Mouse (Mus musculus) liver, embryonic 14.5 days (tissue): ENCODE results near the gene Pabpc6. TPM values are rescaled to one million over a fixed set of nuclear protein-coding genes. Genes with fewer than 3 reads are reported as not detected.

Experiments used
- ATAC-seq: fragments of 200-750 bp; cut with Nextera tagmentation; 2 replicates; pipeline ENCODE4 v1.8.0; 2017; ENCODE audit warnings: moderate number of reproducible peaks, mild to moderate bottlenecking, moderate library complexity; ENCODE audit not compliant: insufficient read depth
- DNase-seq, 3 experiments: peaks; one replicate each; pipeline ENCODE4 v3.0.0-alpha.2; 2012 to 2013; ENCODE audit warnings: low read depth in 3 of 3, low spot score in 3 of 3
- H3K27ac ChIP-seq: fragments of 300-500 bp; sonication (generic); 2 replicates; pipeline ENCODE4 v1.5.1; 2014; ENCODE audit warnings: moderate library complexity, mild to moderate bottlenecking, control low read depth, inconsistent platforms
- H3K27me3 ChIP-seq: fragments of 300-500 bp; sonication (generic); 2 replicates; pipeline ENCODE4 v1.6.1; 2014; ENCODE audit warnings: mild to moderate bottlenecking, low read length, moderate library complexity; ENCODE audit not compliant: control insufficient read depth, insufficient read depth
- H3K36me3 ChIP-seq: fragments of 300-500 bp; sonication (generic); replicated peaks from 2 replicates; pipeline ENCODE4 v1.6.1; 2014; ENCODE audit warnings: low read depth; ENCODE audit not compliant: control insufficient read depth, insufficient read depth
- H3K4me1 ChIP-seq, 2 experiments: fragments of 200-500 bp in 1 of 2; fragments of 300-500 bp in 1 of 2; sonication (generic) in 1 of 2; replicated peaks; 2 replicates each; pipeline ENCODE4 v1.6.1; 2012 to 2014; ENCODE audit warnings: antibody characterized with exemption in 1 of 2, inconsistent platforms in 1 of 2, low read length in 1 of 2; ENCODE audit not compliant: control insufficient read depth in 2 of 2, insufficient read depth in 2 of 2
- H3K4me2 ChIP-seq: fragments of 300-500 bp; sonication (generic); 2 replicates; pipeline ENCODE4 v1.6.1; 2014; ENCODE audit warnings: low read depth, mild to moderate bottlenecking, control low read depth, moderate library complexity
- H3K4me3 ChIP-seq, 2 experiments: fragments of 200-500 bp in 1 of 2; fragments of 300-500 bp in 1 of 2; sonication (generic) in 1 of 2; 2 replicates each; pipeline ENCODE4 v1.5.1; 2012 to 2014; ENCODE audit warnings: low read depth in 2 of 2, low read length in 2 of 2, mild to moderate bottlenecking in 2 of 2, control low read depth in 1 of 2, inconsistent platforms in 1 of 2, moderate library complexity in 1 of 2; ENCODE audit not compliant: insufficient read depth in 1 of 2
- H3K9ac ChIP-seq: fragments of 300-500 bp; sonication (generic); replicated peaks from 2 replicates; pipeline ENCODE4 v1.6.1; 2014; ENCODE audit warnings: mild to moderate bottlenecking, control low read depth, moderate library complexity
- H3K9me3 ChIP-seq: fragments of 300-500 bp; sonication (generic); 2 replicates; pipeline ENCODE4 v1.6.1; 2016; ENCODE audit warnings: low read length, mixed read lengths; ENCODE audit not compliant: control insufficient read depth
- CTCF ChIP-seq: IDR thresholded peaks from 2 replicates; pipeline ENCODE4 v1.5.1; 2016; ENCODE audit warnings: antibody characterized with exemption, low read depth, control low read depth
- EP300 ChIP-seq: IDR thresholded peaks from 2 replicates; pipeline ENCODE4 v1.6.1; 2016; ENCODE audit warnings: antibody characterized with exemption, low read depth
- WGBS: fragments of 180-500 bp; shearing (Covaris S2); extraction: QIAGEN DNeasy Blood & Tissue Kit; methylation state at CpG from one replicate; pipeline ENCODE4 v1.1.7; 2014; ENCODE audit not compliant: insufficient replicate concordance; 5-methylcytosine and 5-hydroxymethylcytosine counted together
- polyA plus RNA-seq, 2 experiments: library from polyadenylated mRNA; depleted of rRNA in 1 of 2; stranded (reverse) in 1 of 2; unstranded in 1 of 2; fragments of >200 nt; fragmentation: Nextera tagmentation in 1 of 2; extraction: Ambion mirVana in 1 of 2; gene quantifications; 2 replicates each; pipeline versions ENCODE4 v1.2.1 to v1.2.3; 2012 to 2014

The Pabpc6 gene
- polyA plus RNA-seq, 2 experiments, result not detected

DNA sequence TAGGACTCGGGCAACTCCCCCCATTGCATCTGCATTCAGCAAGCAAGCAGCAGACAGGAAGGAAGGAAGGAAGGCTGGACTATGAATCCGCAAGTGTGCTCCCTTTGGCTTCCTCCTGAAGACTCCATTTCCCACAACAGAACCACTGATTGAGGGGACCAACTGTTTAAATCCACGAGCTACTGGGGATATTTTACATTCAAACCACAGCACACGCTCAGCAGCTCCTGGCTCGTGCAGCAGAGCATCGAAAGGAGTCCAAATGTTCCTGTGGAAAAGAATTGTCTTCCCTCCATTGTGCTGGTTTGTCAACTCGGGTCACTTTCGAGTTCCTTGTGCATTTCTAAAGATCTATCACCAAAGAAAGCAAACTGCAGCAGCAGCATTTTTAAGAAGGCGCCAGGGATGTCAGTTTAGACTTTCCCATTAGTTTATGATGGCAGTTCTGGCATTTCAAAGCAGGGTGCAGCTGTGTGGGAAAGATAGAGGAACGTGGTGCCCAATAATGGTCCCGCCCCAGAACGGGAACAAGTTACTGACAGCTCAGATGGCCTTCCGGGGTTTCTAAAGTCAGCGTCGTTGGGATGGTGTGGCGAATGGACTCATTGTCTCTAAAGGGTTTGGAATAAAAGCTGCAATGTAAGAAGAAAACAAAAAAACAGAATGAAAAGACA lies 36.8 kb downstream of the Pabpc6 start:
- no peaks in the 10 kb centered on the region for H3K9me3 ChIP-seq
- H3K4me1 ChIP-seq, result no peaks in the 10 kb centered on the region
- no peak overlapping the region for H3K27ac ChIP-seq
- 21% methylated on average over 16 of the region's 16 CpGs for WGBS
- H3K4me3 ChIP-seq, result no peak overlapping the region
- no peak overlapping the region for H3K4me2 ChIP-seq
- H3K9ac ChIP-seq, result no peak overlapping the region
- no peak for TF ChIP-seq CTCF
- no peak for TF ChIP-seq EP300
- no peaks in the 10 kb centered on the region for H3K36me3 ChIP-seq
- H3K27me3 ChIP-seq, result no peaks in the 10 kb centered on the region
- ATAC-seq (no peak), DNase-seq (no peak)

DNA sequence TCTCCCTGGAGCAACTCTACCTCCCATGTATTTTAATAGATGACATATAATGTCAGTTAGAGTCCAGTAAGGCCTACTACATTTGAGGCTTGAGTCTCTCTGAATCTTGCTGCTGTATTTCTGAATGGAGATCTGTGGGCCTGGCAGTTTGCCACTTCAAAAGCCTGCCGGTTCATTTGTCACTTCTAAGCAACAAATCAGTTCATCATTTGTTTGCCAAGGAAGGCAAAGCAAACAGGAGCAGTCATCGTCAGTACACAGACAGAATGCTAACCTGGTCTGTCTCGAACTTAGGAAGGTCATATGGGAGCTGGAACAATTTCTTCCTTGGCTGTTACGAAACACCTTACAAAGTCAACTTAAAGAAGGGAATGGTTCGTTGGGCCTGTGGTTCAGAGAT lies 37.4 kb downstream of the Pabpc6 start:
- no peaks in the 10 kb centered on the region for H3K27me3 ChIP-seq
- H3K4me2 ChIP-seq, result no peak overlapping the region
- H3K4me1 ChIP-seq, result no peaks in the 10 kb centered on the region
- DNase-seq (no peak), ATAC-seq (no peak)
- 33% methylated on average over 5 of the region's 5 CpGs for WGBS
- TF ChIP-seq CTCF, result no peak
- TF ChIP-seq EP300, result no peak
- no peak overlapping the region for H3K4me3 ChIP-seq
- no peak overlapping the region for H3K27ac ChIP-seq
- H3K9ac ChIP-seq, result no peak overlapping the region
- H3K36me3 ChIP-seq, result no peaks in the 10 kb centered on the region
- no peaks in the 10 kb centered on the region for H3K9me3 ChIP-seq

- no peak for TF ChIP-seq CTCF
- TF ChIP-seq EP300, result no peak
- H3K4me3 ChIP-seq, result no peak overlapping the region
- H3K27ac ChIP-seq, result no peak overlapping the region
- 71% methylated on average over 1 of the region's 1 CpGs for WGBS
- ATAC-seq, result no peak
- H3K27me3 ChIP-seq, result no peaks in the 10 kb centered on the region
- no peaks in the 10 kb centered on the region for H3K9me3 ChIP-seq
- no peak overlapping the region for H3K9ac ChIP-seq
- DNase-seq, result no peak
- H3K36me3 ChIP-seq, result no peaks in the 10 kb centered on the region
- no peak overlapping the region for H3K4me2 ChIP-seq
- no peaks in the 10 kb centered on the region for H3K4me1 ChIP-seq
These were observed 38.4 kb downstream of the Pabpc6 start for GRCm38 (mm10) chr17:9631081-9631480.

- Histone ChIP-seq H3K36me3 (no peaks in the 10 kb centered on the region), H3K27me3 (no peaks in the 10 kb centered on the region), H3K9me3 (no peaks in the 10 kb centered on the region), H3K27ac (no peak overlapping the region), H3K4me3 (no peak overlapping the region), H3K9ac (no peak overlapping the region), H3K4me2 (no peak overlapping the region), H3K4me1 (no peaks in the 10 kb centered on the region)
- ATAC-seq, result no peak
- DNase-seq, result no peak
- no peak for TF ChIP-seq CTCF
- TF ChIP-seq EP300, result no peak
These were observed 42.5 kb downstream of the Pabpc6 start for GRCm38 (mm10) chr17:9627011-9627410.

Other genes starting within 250 kb of the Pabpc6 start
- not detected in 2 replicates for gene Gm17728, start 247.7 kb downstream of the Pabpc6 start, polyA plus RNA-seq (2012; rRNA removed)
- gene Gm17728, start 247.7 kb downstream of the Pabpc6 start, polyA plus RNA-seq (2014; fragmentation: Nextera tagmentation; extraction: Ambion mirVana), result not detected in 2 replicates